Mouse (Mus musculus) ES-Bruce4 (cell line): ENCODE measurements at regions not wholly inside any gene's neighbourhood (a gene's known extent, or its start where the extent isn't known, plus 50 kb on each side); places are given as distances from the start of the nearest gene placed in this dataset.

Experiments used
- CTCF ChIP-seq: IDR thresholded peaks from one replicate; pipeline ENCODE4 v1.8.1; 2011; ENCODE audit warnings: low read depth, low read length
- EP300 ChIP-seq: IDR thresholded peaks from 2 replicates; pipeline ENCODE4 v1.6.1; 2011; ENCODE audit warnings: low read depth, low read length; ENCODE audit not compliant: insufficient read depth
- POLR2A ChIP-seq: IDR thresholded peaks from one replicate; pipeline ENCODE4 v1.8.1; 2011; ENCODE audit warnings: low read length; ENCODE audit not compliant: insufficient read depth

DNA sequence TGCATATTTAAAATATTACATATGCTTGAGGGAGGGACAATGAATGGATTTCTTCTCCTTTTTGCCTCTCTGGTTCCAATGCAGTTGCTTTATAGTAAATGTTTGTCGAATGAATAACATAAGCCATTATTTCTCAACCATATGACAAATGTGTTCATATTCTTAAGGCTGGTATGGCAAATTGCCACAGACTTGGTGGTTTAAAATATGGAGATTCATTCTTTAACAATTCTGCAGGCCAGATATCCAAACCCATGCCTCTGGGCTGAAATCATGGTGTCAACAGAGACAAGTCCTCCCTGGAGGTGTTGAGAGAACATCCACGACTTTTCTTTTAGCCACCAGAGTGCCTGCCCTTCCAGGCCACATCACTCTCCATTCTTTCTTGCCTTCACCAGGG lies 193.4 kb downstream of the Ttc8 start:
- TF ChIP-seq CTCF (no peak), POLR2A (no peak), EP300 (no peak)
